Mouse (Mus musculus) megakaryocyte, embryonic 14.5 days (primary cell): ENCODE results near the gene Gm20388. TPM values are rescaled to one million over a fixed set of nuclear protein-coding genes. Genes with fewer than 3 reads are reported as not detected.
A peak's percentile ranks its signal among the peaks of the same experiment; 100 is the strongest.

ENCODE experiments used
- H3K27me3 ChIP-seq: replicated peaks from 2 replicates; pipeline ENCODE3; 2012; ENCODE audit warnings: inconsistent platforms
- H3K36me3 ChIP-seq: replicated peaks from 2 replicates; pipeline ENCODE3; 2012; ENCODE audit warnings: low read length, inconsistent platforms, mixed read lengths
- H3K4me1 ChIP-seq: 2 replicates; pipeline ENCODE4 v1.6.1; 2012; ENCODE audit warnings: inconsistent platforms
- H3K4me3 ChIP-seq: replicated peaks from 2 replicates; pipeline ENCODE3; 2012; ENCODE audit warnings: moderate library complexity, mild to moderate bottlenecking, inconsistent platforms
- H3K9me3 ChIP-seq: 2 replicates; pipeline ENCODE4 v1.6.1; 2012; ENCODE audit warnings: inconsistent platforms
- FLI1 ChIP-seq: IDR thresholded peaks from 2 replicates; pipeline ENCODE4 v1.6.1; 2012; ENCODE audit warnings: low read length, inconsistent platforms, mixed read lengths
- GATA1 ChIP-seq: IDR thresholded peaks from 3 replicates; pipeline ENCODE4 v1.6.1; 2012; ENCODE audit warnings: mixed read lengths, low read length, inconsistent platforms, borderline replicate concordance
- polyA plus RNA-seq: library from polyadenylated mRNA; stranded (reverse); fragments of >175 nt; gene quantifications from 2 replicates; pipeline ENCODE4 v1.2.3, GENCODE M21; 2012; ENCODE audit warnings: low replicate concordance; ENCODE audit not compliant: insufficient read depth

Gene Gm20388
- polyA plus RNA-seq, 1 experiment = 111 TPM

DNA sequence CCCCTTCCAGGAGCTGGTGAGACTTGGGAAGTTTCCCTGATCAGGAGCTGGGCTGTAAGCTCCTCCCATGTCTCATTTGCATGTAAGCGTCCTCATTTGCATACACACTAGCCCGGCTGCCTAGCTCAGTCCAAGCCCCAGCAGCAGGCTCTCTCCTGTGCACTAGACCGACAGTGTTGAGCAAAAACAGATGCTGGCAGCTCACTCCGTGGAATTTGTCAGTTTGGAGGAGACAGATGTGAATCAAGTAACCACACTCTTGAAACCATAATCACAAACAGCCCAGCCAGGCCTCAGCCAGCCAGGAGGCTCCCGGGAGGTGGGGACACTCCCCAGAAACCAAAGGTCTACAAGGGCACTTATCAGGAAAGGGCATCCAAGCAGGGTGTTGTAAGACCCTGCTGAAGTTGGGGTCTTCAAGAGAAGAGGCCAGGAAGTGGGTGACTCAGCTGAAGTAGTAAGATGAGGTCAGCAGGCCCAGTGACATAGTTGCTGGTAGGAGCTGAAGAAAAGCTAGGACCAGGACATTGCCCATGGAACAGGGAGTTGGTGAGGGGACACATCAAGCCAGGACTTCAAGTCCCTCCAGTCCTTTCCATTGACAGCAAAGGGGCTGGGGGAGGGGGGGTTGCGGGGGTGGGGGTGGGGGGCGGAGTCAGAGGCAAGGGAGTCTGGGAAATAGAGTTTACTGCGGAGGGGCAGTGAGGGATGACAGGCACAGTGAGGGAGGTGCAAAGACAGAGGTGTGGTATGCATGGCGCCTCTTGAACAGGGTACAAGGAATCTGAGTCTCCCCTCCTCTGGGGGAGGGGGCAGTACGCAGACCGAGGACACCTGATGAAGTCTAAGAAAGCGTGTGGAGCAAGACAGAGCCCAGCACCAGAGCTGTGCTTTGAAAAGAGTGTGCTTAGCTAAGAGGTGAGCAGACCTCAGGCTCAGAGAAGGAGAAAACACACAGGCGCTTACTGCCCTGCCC is 306.5 kb downstream of the Gm20388 start:
- TF ChIP-seq GATA1 = no peak
- no peak for TF ChIP-seq FLI1
- no peaks in the 10 kb centered on the region for H3K36me3 ChIP-seq
- no peak overlapping the region for H3K4me3 ChIP-seq
- H3K9me3 ChIP-seq = peaks cover 17% of the 10 kb centered on the region
- peaks cover 13% of the 10 kb centered on the region for H3K4me1 ChIP-seq
- H3K27me3 ChIP-seq = peaks cover 70% of the 10 kb centered on the region

DNA sequence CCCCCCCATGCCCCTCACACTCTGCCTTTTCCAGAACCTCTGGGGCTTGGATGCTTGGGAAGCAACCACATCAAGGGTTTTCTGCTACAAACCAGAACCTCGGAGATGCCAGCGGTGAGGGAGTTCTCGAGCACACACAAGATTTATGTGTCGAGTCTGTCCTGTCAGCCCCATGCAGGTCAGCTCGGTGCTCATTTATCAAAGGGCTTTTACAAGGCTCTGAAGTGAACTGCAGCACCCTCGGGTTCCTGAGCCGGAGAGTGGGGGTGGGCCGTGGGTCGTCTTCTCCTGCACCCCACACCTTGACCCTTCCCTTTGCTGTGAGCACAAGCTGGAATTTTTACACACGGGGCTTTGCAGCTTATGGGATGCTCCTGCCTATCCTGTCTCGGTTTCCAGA is 311.9 kb downstream of the Gm20388 start:
- TF ChIP-seq FLI1 (no peak), GATA1 (no peak)
- Histone ChIP-seq H3K27me3 (peaks cover 88% of the 10 kb centered on the region), H3K36me3 (no peaks in the 10 kb centered on the region), H3K4me1 (peaks cover 19% of the 10 kb centered on the region), H3K9me3 (peaks cover 16% of the 10 kb centered on the region), H3K4me3 (no peak overlapping the region)

DNA sequence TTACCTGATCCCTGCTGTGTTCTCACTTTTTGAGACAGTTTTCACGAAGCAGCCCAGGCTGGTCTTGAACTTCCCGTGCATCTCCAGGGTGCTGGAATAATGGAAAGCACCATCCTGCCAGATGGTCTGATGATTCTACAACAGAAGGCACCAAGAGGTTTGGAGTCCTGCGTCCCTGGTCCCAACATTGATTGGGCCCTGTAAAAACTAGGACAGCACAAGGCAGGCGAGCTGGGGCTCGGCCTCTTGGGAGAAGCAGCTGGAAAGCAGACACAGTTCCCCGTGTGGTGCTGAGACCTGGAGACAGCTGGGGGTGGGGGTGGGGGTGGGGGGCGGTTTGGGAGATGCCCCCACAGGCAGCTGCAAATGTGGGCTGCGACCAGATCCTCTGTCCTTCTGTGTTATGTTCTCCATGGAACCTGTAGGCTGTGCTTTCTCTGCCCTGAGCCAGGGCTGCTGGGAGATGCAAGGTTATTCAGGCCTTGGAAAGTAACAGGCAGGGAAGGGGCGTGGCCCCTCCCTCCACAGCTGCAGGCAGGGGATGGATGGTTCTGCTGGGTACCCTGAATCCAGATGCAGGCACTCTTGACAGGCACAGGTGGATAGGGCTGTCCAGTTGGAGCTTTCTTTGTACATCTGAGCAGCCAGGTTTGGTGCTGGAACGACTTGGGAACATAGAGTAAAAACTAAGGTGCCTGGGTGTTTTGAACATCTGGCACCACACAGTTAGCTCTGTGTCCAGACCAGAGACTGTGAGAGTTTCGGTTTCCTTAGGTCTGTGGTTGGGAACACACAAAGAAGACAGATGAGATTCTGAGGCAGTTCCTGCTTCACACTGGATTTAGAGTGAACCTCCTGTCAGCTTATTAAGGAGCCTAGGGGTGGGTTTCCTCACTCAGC is 314.1 kb downstream of the Gm20388 start:
- Histone ChIP-seq H3K9me3 (no peaks in the 10 kb centered on the region; the same call in 1 of the 2 replicates), H3K27me3 (peaks cover 93% of the 10 kb centered on the region), H3K4me1 (peaks cover 32% of the 10 kb centered on the region), H3K4me3 (no peak overlapping the region), H3K36me3 (no peaks in the 10 kb centered on the region)
- TF ChIP-seq FLI1 (no peak), GATA1 (no peak)

DNA sequence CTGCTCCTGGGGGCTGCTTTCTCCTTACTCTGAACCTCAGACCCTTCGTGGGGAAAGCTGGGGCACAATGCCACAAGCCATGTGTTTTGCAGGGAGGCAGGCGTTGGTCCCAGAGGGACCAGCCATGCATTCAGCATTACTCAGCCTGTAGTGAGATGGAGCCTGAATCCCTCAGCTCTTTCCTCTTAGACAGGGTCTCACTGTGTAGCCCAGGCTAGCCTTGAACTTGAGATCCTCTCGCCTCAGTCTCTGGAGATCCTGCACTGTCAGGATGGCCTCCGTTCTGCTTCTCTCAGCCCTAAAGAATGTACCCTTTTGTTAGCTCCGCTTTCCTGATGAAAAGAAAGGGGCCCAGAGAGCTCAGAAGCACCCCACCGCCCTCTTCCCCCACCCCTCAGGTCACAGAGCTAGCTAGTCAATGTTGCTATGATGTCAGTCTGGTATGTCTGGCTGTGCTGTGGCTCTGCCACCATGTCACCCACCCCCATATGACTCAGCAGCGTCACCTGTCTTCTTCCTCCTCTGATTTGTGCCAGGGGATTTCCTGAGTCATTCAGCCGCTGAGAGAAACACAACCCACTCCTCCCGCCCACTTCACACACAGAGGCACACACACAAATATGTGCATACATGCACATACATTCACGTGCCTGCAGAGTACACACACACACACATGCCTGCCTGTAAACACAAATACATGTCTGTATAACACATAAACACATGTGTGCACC is 314.9 kb downstream of the Gm20388 start:
- no peaks in the 10 kb centered on the region for H3K36me3 ChIP-seq
- H3K4me1 ChIP-seq = peaks cover 41% of the 10 kb centered on the region
- H3K4me3 ChIP-seq = no peak overlapping the region
- TF ChIP-seq FLI1 (no peak), GATA1 (no peak)
- peaks cover 94% of the 10 kb centered on the region for H3K27me3 ChIP-seq
- H3K9me3 ChIP-seq = no peaks in the 10 kb centered on the region

DNA sequence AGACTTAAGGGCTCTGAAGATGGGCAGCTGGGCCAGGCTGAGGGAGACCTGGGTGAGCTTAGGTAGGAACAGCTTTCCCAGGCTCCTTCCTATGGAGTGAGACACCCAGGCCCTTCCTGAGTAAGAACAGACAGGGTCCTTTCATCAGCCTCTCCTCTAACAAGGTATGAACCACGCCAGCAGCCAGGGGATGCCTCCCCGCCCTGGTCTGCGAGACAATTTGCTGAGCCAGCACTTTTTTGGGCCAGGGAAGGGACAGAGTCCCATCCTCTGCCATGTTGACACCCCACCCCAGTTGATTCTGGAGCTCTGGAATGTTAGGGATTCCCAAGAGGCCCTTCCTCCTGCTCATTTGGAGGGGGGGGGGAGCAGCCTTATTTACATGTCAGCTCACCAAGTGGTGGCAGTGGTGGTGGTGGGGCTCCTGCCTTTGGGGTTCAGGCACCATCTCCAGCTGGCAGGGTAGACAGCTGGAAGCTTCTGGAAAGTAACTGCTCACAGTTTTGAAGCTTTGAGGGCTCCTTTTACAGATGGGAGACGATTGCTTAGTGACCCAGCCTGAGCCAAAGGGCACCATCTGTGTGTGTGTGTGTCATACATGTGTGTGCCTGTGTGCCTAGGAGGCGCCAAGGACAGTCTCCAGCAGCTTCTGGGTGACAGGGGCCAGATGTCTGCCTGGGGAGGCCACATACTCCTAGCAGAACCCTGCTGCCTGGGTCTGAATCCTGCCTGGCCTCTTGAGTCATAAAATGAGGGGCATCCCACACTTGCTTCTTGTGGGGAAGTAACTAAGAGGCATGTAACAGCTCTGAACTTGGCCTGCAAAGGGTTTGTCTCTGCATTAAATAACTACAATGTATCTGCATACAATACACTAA is 316.3 kb downstream of the Gm20388 start:
- TF ChIP-seq FLI1 (no peak), GATA1 (no peak)
- no peak overlapping the region for H3K4me3 ChIP-seq
- no peaks in the 10 kb centered on the region for H3K36me3 ChIP-seq
- H3K9me3 ChIP-seq = no peaks in the 10 kb centered on the region
- peaks cover 94% of the 10 kb centered on the region for H3K27me3 ChIP-seq
- H3K4me1 ChIP-seq = peaks cover 52% of the 10 kb centered on the region

DNA sequence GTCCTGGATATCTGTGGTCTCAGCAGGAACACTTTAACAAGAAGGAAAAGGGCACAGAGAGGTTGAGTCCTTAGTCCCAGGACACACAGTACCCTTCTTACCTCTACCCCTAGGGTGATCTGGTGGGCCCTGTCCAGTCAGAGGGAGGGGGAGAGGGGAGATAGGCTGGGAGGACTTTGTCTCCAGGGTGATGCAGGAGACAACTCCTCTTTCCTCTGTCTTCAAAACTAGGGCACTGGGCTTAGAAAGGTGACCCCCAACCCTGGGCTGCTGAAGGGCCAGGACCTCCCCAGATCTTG is 316.9 kb downstream of the Gm20388 start:
- TF ChIP-seq FLI1 (no peak), GATA1 (no peak)
- H3K27me3 ChIP-seq = peaks cover 94% of the 10 kb centered on the region
- H3K36me3 ChIP-seq = no peaks in the 10 kb centered on the region
- peaks cover 52% of the 10 kb centered on the region for H3K4me1 ChIP-seq
- H3K9me3 ChIP-seq = no peaks in the 10 kb centered on the region
- H3K4me3 ChIP-seq = no peak overlapping the region

DNA sequence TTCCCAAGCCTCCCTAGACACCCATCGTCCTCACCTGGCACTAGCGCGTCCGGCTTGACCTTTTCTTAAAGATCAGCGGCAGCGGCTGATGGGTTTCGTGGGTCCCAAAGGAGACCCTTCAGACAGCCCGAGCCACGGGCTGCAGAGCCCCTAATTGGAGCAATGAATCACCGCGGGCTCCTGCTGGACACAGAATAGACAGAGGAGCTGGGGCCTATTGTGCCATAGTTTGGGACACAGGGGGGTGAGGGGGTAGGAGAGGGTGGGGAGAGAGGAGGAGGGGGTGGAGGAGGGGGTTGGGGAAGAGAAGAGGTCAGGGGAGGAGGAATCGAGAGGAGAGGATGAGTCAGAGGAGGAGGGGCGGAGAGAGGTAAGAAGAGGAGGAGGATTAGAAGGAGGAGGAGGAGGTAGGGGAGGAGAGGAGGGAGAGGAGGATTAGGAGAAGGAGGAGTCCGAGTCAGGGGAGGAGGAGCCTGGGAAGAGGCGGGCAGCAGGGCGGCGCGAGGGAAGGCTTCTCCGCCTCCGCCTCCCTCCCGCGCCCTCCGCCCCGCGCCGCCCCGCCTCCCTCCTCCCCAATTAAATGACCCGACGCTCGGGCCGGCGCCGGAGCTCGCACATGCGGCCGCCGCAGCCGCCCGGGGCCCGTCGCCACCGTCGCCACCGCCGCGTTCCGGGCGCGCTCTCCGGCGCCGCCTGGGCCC is 317.4 kb downstream of the Gm20388 start, which contains the start of gene Gse1:
Gene Gse1 (plus strand): TSS at position 566 of the 701 bp plus-strand sequence.
- Histone ChIP-seq H3K27me3 (peaks cover 94% of the 10 kb centered on the region), H3K9me3 (no peaks in the 10 kb centered on the region), H3K36me3 (no peaks in the 10 kb centered on the region), H3K4me3 (peak within 1 kb of the TSS; percentile 90), H3K4me1 (peaks cover 52% of the 10 kb centered on the region)
- TF ChIP-seq FLI1 (no peak), GATA1 (no peak)

DNA sequence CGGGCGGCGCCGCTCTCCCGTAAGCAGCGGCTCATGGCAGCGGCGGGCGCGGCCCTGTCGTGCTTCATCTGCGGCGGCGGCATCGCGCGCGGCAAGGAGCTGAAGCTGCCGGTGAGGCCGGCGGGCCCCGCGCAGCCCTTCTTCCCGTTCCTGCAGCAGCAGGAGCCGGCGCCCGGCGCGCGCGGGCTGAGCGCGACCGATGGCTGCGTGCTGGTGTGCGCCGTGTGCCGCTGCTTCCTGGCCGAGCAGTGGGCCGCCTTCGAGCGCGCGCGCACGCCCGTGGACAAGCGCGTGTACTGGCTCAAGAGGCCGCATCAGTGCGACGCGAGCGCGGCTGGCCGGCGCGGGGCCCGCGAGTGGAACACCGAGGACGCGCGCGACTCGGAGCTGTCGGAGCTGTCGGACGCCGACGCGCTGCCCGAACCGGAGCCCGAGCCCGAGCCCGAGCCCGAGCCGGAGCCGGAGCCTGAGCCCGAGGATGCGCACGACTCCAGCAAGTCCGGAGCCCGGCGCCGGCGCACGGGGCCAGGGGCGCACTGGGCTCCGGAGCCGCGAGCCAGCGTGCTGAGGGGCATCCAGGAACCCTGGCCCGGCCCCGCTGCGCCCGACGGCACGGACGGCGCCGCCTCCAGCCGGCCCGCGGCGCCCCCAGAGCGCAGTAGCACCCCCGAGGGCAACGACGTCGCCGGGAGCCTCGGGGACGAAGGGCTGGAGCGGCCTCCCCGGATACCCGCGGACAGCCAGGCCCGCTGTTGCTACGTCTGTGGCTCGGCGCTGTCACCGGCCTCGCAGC is 318.3 kb downstream of the Gm20388 start:
- peaks cover 52% of the 10 kb centered on the region for H3K4me1 ChIP-seq
- H3K4me3 ChIP-seq = peak overlapping the region; percentile 90
- no peaks in the 10 kb centered on the region for H3K36me3 ChIP-seq
- peaks cover 99% of the 10 kb centered on the region for H3K27me3 ChIP-seq
- TF ChIP-seq GATA1 = no peak
- no peak for TF ChIP-seq FLI1
- no peaks in the 10 kb centered on the region for H3K9me3 ChIP-seq
